Mouse (Mus musculus): ENCODE data around the gene Acaa1a. TPM values are rescaled to one million over a fixed set of nuclear protein-coding genes. Genes with fewer than 3 reads are reported as not detected.

Acaa1a gene
- polyA plus RNA-seq (2012; rRNA removed) = 296 and 538 TPM in 2 replicates

GRCm38 (mm10) chr9:119339558-119340211, at the start of gene Acaa1a:
TSS of gene Acaa1a (plus strand) at chr9:119339676.

GRCm38 (mm10) chr9:119322289-119323259, 16.9 kb upstream of the Acaa1a start, which contains the start of gene Oxsr1:
TSS of gene Oxsr1 (minus strand) at chr9:119322427.

GRCm38 (mm10) chr9:119340909-119341816, 1.7 kb downstream of the Acaa1a start, which contains the start of gene Myd88:
TSS of gene Myd88 (minus strand) at chr9:119341411.

GRCm38 (mm10) chr9:119357331-119358057, 18.0 kb downstream of the Acaa1a start, which contains the start of gene Xylb:
TSS of gene Xylb (plus strand) at chr9:119357381.

GRCm38 (mm10) chr9:119365284-119365683, 25.8 kb downstream of the Acaa1a start, which contains the start of gene Slc22a14:
TSS of gene Slc22a14 (minus strand) at chr9:119365553.

Other genes starting within 250 kb of the Acaa1a start
- 59.6 and 63.2 TPM in 2 replicates for gene Plcd1, start 246.2 kb upstream of the Acaa1a start, polyA plus RNA-seq (2012; rRNA removed)
- 8.1 and 9.0 TPM in 2 replicates for gene Dlec1, start 237.2 kb upstream of the Acaa1a start, polyA plus RNA-seq (2012; rRNA removed)
- 7.4 and 9.5 TPM in 2 replicates for gene Acaa1b, start 182.6 kb upstream of the Acaa1a start, polyA plus RNA-seq (2012; rRNA removed)
- gene Gm47289, start 180.5 kb upstream of the Acaa1a start, polyA plus RNA-seq (2012; rRNA removed) = not detected in 2 replicates
- gene Slc22a13, start 130.6 kb upstream of the Acaa1a start, polyA plus RNA-seq (2012; rRNA removed) = 0.10 TPM in 1 of 2 replicates, not detected in the other
- 15.3 and 15.6 TPM in 2 replicates for gene Oxsr1, start 17.2 kb upstream of the Acaa1a start, polyA plus RNA-seq (2012; rRNA removed)
- gene Myd88, start 1.7 kb downstream of the Acaa1a start, polyA plus RNA-seq (2012; rRNA removed) = 22.3 and 26.2 TPM in 2 replicates
- 7.1 and 12.7 TPM in 2 replicates for gene Xylb, start 17.7 kb downstream of the Acaa1a start, polyA plus RNA-seq (2012; rRNA removed)
- gene Slc22a14, start 25.9 kb downstream of the Acaa1a start, polyA plus RNA-seq (2012; rRNA removed) = 0.20 and 0.30 TPM in 2 replicates
- 11.3 and 13.3 TPM in 2 replicates for gene Acvr2b, start 62.4 kb downstream of the Acaa1a start, polyA plus RNA-seq (2012; rRNA removed)
- 3.5 and 3.7 TPM in 2 replicates for gene Exog, start 105.3 kb downstream of the Acaa1a start, polyA plus RNA-seq (2012; rRNA removed)
- 2.1 and 2.7 TPM in 2 replicates for gene Scn5a, start 239.3 kb downstream of the Acaa1a start, polyA plus RNA-seq (2012; rRNA removed)